Mouse (Mus musculus): ENCODE results near the gene Kcnab1.

Kcnab1 gene

GRCm38 (mm10) chr3:65205539-65206020 is 96.4 kb downstream of the Kcnab1 start:
- no peak for DNase-seq

DNA sequence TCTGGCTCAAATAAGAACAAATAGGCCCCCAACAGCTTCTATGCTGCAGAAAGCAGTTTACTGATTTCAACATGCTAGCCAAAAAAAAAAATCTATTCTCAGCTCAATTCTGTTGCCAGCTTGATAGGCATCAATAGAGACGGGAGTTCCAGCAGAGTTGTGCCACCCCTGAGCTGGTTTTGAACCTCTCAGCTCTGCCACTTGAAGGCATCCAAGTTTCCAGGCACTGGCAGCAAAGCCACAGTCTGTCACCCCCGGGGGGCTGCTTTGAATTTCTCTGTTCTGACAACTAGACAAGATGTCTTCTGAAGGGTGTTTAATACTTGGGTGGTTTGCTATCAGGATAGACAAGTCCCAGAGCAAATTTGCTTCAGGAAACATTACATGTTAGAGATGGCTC is 104.5 kb downstream of the Kcnab1 start:
- DNase-seq, result no peak

GRCm38 (mm10) chr3:65214635-65215034 is 105.5 kb downstream of the Kcnab1 start:
- DNase-seq, result no peak

DNA sequence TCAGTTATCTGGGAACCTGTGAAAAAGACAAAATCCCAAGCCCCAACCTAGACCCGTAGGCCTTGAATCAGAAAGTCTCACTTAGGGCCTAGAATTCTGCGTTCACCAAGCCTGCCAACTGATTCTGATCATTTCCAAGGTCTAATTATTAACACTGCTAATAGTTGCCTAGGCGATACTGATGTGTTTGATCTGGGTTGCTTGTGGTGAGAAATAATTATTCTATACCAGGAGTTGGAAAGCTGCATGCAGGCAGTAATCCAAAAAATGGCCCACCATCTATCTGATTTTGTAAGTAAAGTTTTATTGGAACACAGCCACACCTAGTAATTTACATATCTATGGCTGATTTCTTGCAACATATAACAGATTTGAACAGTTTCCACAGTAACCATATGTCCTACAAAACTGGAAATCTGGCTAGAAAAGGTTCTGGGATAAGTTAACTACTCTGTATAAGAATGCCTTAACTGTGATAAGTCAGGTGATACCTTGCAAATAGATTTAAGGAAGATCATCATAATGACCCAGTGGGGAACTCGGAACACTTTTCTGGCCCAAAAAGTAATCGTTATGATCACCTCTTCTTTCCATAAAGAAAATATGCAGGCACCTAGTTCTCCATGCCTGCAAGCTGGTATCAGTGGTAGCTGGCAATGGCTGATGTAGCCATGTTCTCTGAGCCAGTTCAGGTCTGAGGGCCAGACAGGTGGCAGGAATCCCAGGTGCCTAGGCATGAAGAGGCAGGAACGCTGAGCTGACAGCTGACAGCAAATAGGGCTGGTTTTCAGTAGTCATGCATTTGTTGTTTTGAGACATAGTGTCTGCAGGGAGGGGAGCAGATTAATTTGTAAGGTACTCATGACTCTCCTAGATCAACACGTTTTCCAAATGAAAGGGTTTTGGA is 108.7 kb downstream of the Kcnab1 start:
- DNase-seq, result no peak

DNA sequence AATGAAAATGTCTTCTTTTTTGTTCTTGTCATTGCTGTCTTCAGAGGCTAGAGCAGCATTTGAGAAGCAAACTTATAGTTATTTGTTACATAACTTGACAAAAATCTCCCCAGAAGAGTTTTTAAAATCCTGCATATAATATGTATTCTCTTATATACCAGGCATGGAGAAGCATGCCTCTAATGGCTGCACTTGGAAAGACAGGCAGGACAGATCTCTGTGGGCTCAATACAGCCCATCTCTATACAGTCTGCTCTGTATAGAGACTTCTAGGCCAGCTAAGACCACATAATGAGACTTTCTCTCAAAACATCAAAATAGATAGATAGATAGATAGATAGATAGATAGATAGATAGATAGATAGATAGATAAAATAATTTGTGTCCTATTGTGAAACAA is 111.1 kb downstream of the Kcnab1 start:
- no peak for DNase-seq

GRCm38 (mm10) chr3:65223635-65224034 is 114.5 kb downstream of the Kcnab1 start:
- no peak for DNase-seq

GRCm38 (mm10) chr3:65230978-65231377 is 121.8 kb downstream of the Kcnab1 start:
- no peak for DNase-seq

- DNase-seq, result no peak
Measured at GRCm38 (mm10) chr3:65231419-65232090, 122.4 kb downstream of the Kcnab1 start.

- no peak for DNase-seq
Measured at GRCm38 (mm10) chr3:65249023-65249422, 139.8 kb downstream of the Kcnab1 start.

GRCm38 (mm10) chr3:65260521-65260920 is 151.3 kb downstream of the Kcnab1 start:
- no peak for DNase-seq

GRCm38 (mm10) chr3:65262506-65263422 is 153.6 kb downstream of the Kcnab1 start:
- DNase-seq, result no peak

- no peak for DNase-seq
Measured at GRCm38 (mm10) chr3:65273317-65273716, 164.1 kb downstream of the Kcnab1 start.

DNA sequence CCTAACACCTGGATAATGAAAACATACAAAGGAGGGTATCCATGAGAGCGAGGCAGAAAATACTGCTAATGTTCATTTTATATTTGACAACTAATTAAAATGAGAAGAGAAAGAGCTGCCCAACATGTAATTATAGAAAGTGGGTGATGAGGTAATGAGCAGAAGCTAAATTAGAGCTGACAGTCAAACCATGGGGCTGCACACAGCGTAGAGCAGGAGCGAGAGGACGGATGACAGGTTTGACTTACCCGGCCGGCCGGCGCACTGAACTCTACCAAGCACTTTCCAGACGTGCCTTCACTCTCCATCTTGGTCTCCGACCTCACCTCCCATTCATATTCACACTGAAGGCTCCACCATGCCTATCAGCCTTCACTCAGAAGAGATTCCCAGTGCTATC is 168.6 kb downstream of the Kcnab1 start:
- no peak for DNase-seq

- no peak for DNase-seq
Measured at GRCm38 (mm10) chr3:65283366-65283765, 174.2 kb downstream of the Kcnab1 start.

GRCm38 (mm10) chr3:65288994-65289393 is 179.8 kb downstream of the Kcnab1 start:
- no peak for DNase-seq

GRCm38 (mm10) chr3:65296996-65297395 is 187.8 kb downstream of the Kcnab1 start:
- DNase-seq, result no peak

DNA sequence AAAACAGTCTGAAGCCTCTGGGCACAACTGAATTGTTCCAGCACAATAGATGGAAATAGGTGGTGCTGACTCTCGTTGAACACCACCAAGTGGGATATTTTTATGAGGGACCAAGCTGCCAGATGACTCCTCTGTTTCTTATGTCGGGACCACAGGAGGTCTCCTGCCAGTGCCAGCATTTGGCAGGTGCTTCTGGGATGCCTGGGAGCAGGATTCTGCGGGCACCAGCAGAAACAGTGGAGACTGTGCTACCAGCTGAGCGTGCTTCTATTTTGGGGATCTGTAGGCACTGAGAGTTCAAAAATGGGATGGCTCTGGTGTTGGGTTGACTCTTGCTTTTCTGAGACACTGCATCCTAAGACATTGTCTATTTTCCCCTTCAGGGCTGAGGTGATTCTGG is 190.0 kb downstream of the Kcnab1 start:
- DNase-seq, result no peak

DNA sequence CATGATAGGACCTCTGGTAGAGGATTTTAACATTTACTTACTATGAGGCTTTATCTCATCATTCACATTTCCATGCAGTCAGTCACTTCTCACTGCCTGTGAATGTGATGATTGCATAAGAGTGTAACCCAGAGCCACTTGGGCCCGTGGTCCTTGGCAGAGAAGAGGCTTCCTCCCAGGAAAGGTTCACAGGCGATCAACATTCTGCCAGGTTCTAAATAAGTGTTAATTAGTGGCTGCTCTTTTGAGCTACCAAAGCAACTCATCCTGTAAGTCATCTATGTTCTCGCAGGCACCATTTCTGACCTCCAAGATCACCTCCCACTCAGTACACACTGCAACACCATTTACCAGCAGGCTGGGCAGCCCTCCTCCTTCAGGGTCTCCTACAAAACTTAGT is 192.3 kb downstream of the Kcnab1 start:
- DNase-seq, result no peak

DNA sequence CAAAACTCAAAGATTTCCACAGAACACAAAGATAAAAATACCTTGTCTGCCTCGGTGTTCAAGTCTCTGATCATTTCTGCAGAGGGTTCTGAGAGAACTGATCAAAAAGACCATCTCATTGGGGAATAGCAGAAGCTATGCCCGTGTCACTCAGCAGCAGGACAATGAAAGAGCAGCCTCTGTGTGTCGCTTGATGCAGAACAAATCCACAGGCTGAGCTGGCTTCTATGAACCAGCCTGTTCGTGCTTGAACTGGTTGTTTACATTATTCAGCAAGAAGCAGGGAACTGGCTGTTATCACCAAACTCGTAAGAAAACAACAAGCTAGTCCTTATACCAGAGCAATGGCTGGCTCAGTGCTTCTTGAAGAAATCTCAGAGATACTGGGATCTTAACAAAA is 193.4 kb downstream of the Kcnab1 start:
- DNase-seq, result no peak

- DNase-seq, result no peak
Measured at GRCm38 (mm10) chr3:65315837-65316236, 206.7 kb downstream of the Kcnab1 start.

DNA sequence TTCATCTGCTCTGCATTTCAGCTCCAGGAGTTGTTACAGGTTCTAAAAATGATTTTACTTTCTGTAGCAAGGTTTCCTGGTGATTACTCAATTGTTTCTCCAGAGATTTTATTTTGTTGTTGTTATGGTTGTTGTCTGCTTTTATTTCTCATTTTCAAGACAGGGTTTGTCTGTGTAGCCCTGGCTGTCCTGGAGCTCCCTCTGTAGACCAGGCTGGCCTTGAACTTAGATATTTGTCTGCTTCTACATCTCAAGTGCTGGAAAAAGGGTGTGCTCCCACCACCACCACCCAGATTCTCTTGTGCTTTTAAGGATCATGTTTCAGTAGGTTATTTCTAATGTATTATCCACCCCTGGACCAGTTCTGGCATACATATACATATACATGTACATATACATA is 207.6 kb downstream of the Kcnab1 start:
- DNase-seq, result no peak

DNA sequence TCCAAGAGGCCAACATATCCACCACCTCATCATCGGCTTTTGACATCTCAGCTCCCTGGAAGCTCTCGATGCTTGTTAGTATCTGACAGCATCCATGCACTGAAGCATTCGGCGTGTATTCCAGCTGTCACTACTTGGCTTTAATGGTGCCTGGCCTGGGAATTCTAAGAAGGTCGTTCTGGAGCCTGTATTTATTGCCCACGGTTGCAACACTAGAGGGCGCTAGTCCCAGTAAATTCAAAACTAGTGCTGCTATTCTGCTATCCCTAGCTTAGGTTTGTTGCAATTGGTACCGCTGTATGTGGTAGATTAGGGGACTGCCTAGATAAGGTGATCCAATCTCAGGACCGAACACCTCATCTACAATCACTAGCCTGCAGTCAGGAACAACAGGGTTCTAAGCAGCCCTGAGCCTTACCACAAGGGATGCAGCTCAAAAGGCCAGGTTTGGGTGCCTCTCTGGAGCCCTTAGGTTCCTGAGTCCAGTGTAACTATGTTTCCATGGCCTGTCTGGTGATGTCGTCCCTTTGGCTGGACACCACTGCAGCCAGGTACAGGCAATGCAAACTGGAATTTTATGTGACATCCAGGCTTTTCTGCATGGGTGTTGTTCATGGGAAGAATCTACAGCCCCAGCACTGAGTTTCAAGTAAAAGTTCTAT is 208.8 kb downstream of the Kcnab1 start:
- peak; percentile 58 for DNase-seq

Data from kidney, postnatal 10 days (tissue).